In the genomic region with DNA sequence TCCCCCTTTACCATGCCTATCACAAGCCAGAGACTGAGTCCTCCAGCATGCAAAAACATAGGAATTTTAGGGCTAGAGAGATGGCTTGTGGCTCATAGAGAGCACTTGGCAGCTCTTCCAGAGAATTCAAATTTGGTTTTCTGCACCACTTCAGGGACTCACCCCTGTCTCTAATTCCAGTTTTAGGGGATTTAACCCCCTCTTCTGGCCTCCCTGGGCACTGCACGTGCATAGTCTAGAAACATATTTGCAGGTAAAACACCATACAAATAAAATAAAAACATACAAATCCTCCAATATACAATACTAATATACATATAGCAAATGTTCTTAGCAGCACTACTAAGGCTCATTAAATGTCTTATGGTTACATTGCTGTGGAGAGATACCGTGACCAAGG, we compare ENCODE assay signal across 13 mouse cellular contexts. TPM values are rescaled to one million over a fixed set of nuclear protein-coding genes. Genes with fewer than 3 reads are reported as not detected.
DNase-seq lines count a peak whose midpoint lies in the region; ATAC-seq and TF ChIP-seq lines count a peak whose summit lies in the region.
"Had no signal": no experiment of that assay in that cellular context is flagged by ENCODE, and none has a peak within 500 bp of the region (broad histone marks: within the 10 kb centered on the region; RNA-seq: fewer than 3 reads in every experiment).

No protein-coding gene starts in this region.

- H3K4me2 ChIP-seq in lung, embryonic 14.5 days = no peak overlapping the region
- H3K4me2 ChIP-seq: heart, embryonic 13.5 days; limb, embryonic 12.5 days had no signal

- 0 out of 2 replicates have a peak, but pooled peaks have one; percentile 4 for TF ChIP-seq CTCF in heart, adult 2 months (IDR thresholded peaks at IDR 0.05)
- TF ChIP-seq CTCF in lung, embryonic 14.5 days (IDR thresholded peaks at IDR 0.05; ENCODE audit: low read depth) = no peak
- peak; percentile 15 for TF ChIP-seq CTCF in ES-Bruce4 (IDR thresholded peaks at IDR 0.05; ENCODE audit: low read depth, low read length)

- peaks cover 2% of the 10 kb centered on the region for H3K4me1 ChIP-seq in heart, adult 2 months (ENCODE audit: control insufficient read depth, insufficient read depth, low read length)
- H3K4me1 ChIP-seq in lung, embryonic 14.5 days (ENCODE audit: insufficient read depth) = peaks cover 19% of the 10 kb centered on the region
- H3K4me1 ChIP-seq in ES-Bruce4 (ENCODE audit: control insufficient read depth, insufficient read depth, low read length) = peaks cover 13% of the 10 kb centered on the region

- no peak for TF ChIP-seq POLR2A in heart, adult 2 months (IDR thresholded peaks at IDR 0.05; ENCODE audit: insufficient read depth, low read depth, low read length)
- TF ChIP-seq POLR2A in ES-Bruce4 (IDR thresholded peaks at IDR 0.05; ENCODE audit: insufficient read depth, low read length) = no peak

- no peak for ATAC-seq in lung, embryonic 14.5 days (ENCODE audit: insufficient read depth)

- intact Hi-C loops in heart, adult 2 months (cut with DNase I) = no loop called here

- H3K27me3 ChIP-seq in heart, adult 2 months (ENCODE audit: control insufficient read depth, insufficient read depth, low read length) = no peaks in the 10 kb centered on the region
- H3K27me3 ChIP-seq in lung, embryonic 14.5 days (ENCODE audit: insufficient read depth, low read length) = no peaks in the 10 kb centered on the region
- H3K27me3 ChIP-seq in ES-Bruce4 (ENCODE audit: control insufficient read depth, insufficient read depth, low read length, poor library complexity, severe bottlenecking) = no peaks in the 10 kb centered on the region

- WGBS in heart, adult 2 months = 91% methylated on average over 2 of the region's 2 CpGs
- WGBS in lung, embryonic 14.5 days = 81% methylated on average over 2 of the region's 2 CpGs

- no peak overlapping the region for H3K27ac ChIP-seq in heart, adult 2 months
- no peak overlapping the region for H3K27ac ChIP-seq in lung, embryonic 14.5 days (ENCODE audit: low read depth)
- peak overlapping the region; percentile 98 for H3K27ac ChIP-seq in ES-Bruce4 (ENCODE audit: insufficient read depth, low read length)
- H3K27ac ChIP-seq: heart, embryonic 13.5 days; limb, embryonic 12.5 days had no signal

- no peaks in the 10 kb centered on the region for H3K36me3 ChIP-seq in heart, adult 2 months (ENCODE audit: control insufficient read depth, insufficient read depth, low read length)
- no peaks in the 10 kb centered on the region for H3K36me3 ChIP-seq in lung, embryonic 14.5 days (ENCODE audit: insufficient read depth)
- no peaks in the 10 kb centered on the region for H3K36me3 ChIP-seq in ES-Bruce4 (ENCODE audit: control insufficient read depth, insufficient read depth, low read length, poor library complexity, severe bottlenecking)
- H3K36me3 ChIP-seq: heart, embryonic 13.5 days; hindbrain, embryonic 10.5 days; limb, embryonic 12.5 days had no signal

- no peaks in the 10 kb centered on the region for H3K79me2 ChIP-seq in heart, adult 2 months (replicated peaks; ENCODE audit: control insufficient read depth, insufficient read depth, low read length)

- no peak for DNase-seq in heart, adult 2 months
- DNase-seq in heart, adult 18-20 months = no peak
- DNase-seq in lung, embryonic 14.5 days = peak; percentile 7
- DNase-seq in lung, adult 18-20 months = no peak
- peak; percentile 57 for DNase-seq in ZHBTc4 (ENCODE audit: low read depth, low spot score)
- no peak for DNase-seq in urinary bladder, postnatal 10 days (ENCODE audit: low spot score)
- no peak for DNase-seq in kidney, postnatal 10 days
- DNase-seq: layer of hippocampus, adult 9-11 months; thymus, adult 2 months had no signal

- no peak overlapping the region for H3K9ac ChIP-seq in heart, adult 2 months (ENCODE audit: low read depth, low read length)
- H3K9ac ChIP-seq in lung, embryonic 14.5 days = no peak overlapping the region
- H3K9ac ChIP-seq in ES-Bruce4 (ENCODE audit: low read depth, poor library complexity, severe bottlenecking) = no peak overlapping the region
- H3K9ac ChIP-seq: heart, embryonic 13.5 days; limb, embryonic 12.5 days had no signal

- no peaks in the 10 kb centered on the region for H3K9me3 ChIP-seq in lung, embryonic 14.5 days (ENCODE audit: low read depth, low read length)
- H3K9me3 ChIP-seq in ES-Bruce4 (replicated peaks; ENCODE audit: control insufficient read depth, insufficient read depth, low read length, poor library complexity, severe bottlenecking) = no peaks in the 10 kb centered on the region
- H3K9me3 ChIP-seq: heart, embryonic 13.5 days; hindbrain, embryonic 10.5 days; limb, embryonic 12.5 days had no signal

- H3K4me3 ChIP-seq in heart, adult 2 months = no peak overlapping the region
- no peak overlapping the region for H3K4me3 ChIP-seq in lung, embryonic 14.5 days (ENCODE audit: low read depth, low read length)
- no peak overlapping the region for H3K4me3 ChIP-seq in ES-Bruce4 (ENCODE audit: low read depth, low read length)
- H3K4me3 ChIP-seq: heart, embryonic 13.5 days; hindbrain, embryonic 10.5 days; limb, embryonic 12.5 days had no signal

- no peak for TF ChIP-seq EP300 in heart, adult 2 months (IDR thresholded peaks at IDR 0.05; ENCODE audit: insufficient read depth, low read depth, low read length)
- no peak for TF ChIP-seq EP300 in ES-Bruce4 (IDR thresholded peaks at IDR 0.05; ENCODE audit: insufficient read depth, low read depth, low read length)

RNA-seq across cellular contexts. Expression of a gene that starts 4.2 kb away (rescaled TPM):
- 1 to 10 TPM in 1 of 2 experiments, under 1 TPM in 1; 0.42 to 1.4 TPM for total RNA-seq in heart, adult 2 months (2021)
- 0.61 and 0.82 TPM in 2 replicates for polyA plus RNA-seq in heart, adult 2 months (2012; rRNA removed)
- 1 to 10 TPM in 1 of 2 experiments, under 1 TPM in 1; 0.69 to 1.1 TPM for total RNA-seq in heart, adult 18-20 months (2021)
- polyA plus RNA-seq in lung, embryonic 14.5 days (2014; fragmentation: Nextera tagmentation; extraction: Ambion mirVana) = 5.0 and 5.5 TPM in 2 replicates
- polyA plus RNA-seq in ES-Bruce4 (2011; ENCODE audit: insufficient read depth, insufficient read length, low read depth, missing spikeins) = 7.0 TPM in 2 replicates

Comparison
In these comparisons a context has a peak if more than half of its experiments do, and no peak if none do; other contexts are left out.
1. DNase-seq: peak in lung, embryonic 14.5 days (single experiment) and ZHBTc4 (single experiment); none in heart, adult 2 months (0 of 2), heart, adult 18-20 months (0 of 2), lung, adult 18-20 months (0 of 2), urinary bladder, postnatal 10 days (single experiment) and kidney, postnatal 10 days (single experiment).